Mouse (Mus musculus) embryonic facial prominence, embryonic 11.5 days (tissue): ENCODE results near the gene Saa4. TPM values are rescaled to one million over a fixed set of nuclear protein-coding genes. Genes with fewer than 3 reads are reported as not detected.

ENCODE experiments used
- ATAC-seq: fragments of 200-750 bp; cut with Nextera tagmentation; replicated peaks from 2 replicates; pipeline ENCODE4 v1.8.0; 2017; ENCODE audit warnings: low read depth; ENCODE audit not compliant: insufficient number of reproducible peaks, low FRiP score, low TSS enrichment
- DNase-seq: peaks from one replicate; pipeline ENCODE4 v3.0.0-alpha.2; 2015; ENCODE audit warnings: low spot score
- H3K27ac ChIP-seq: fragments of 300-500 bp; sonication (generic); replicated peaks from 2 replicates; pipeline ENCODE4 v1.5.1; 2014; ENCODE audit warnings: mild to moderate bottlenecking, low read depth, low read length, control low read depth
- H3K27me3 ChIP-seq: fragments of 300-500 bp; sonication (generic); 2 replicates; pipeline ENCODE4 v1.6.1; 2014; ENCODE audit warnings: mild to moderate bottlenecking, low read length, moderate library complexity, mixed read lengths; ENCODE audit not compliant: control insufficient read depth, insufficient read depth
- H3K36me3 ChIP-seq: fragments of 300-500 bp; sonication (generic); replicated peaks from 2 replicates; pipeline ENCODE4 v1.6.1; 2014; ENCODE audit warnings: low read depth, mild to moderate bottlenecking, low read length, moderate library complexity, mixed read lengths; ENCODE audit not compliant: control insufficient read depth, insufficient read depth
- H3K4me1 ChIP-seq: fragments of 300-500 bp; sonication (generic); 2 replicates; pipeline ENCODE4 v1.6.1; 2014; ENCODE audit warnings: low read length, mixed read lengths; ENCODE audit not compliant: control insufficient read depth, insufficient read depth
- H3K4me2 ChIP-seq: fragments of 300-500 bp; sonication (generic); 2 replicates; pipeline ENCODE4 v1.6.1; 2014; ENCODE audit warnings: low read depth, mild to moderate bottlenecking, control low read depth, low read length, moderate library complexity
- H3K4me3 ChIP-seq: fragments of 300-500 bp; sonication (generic); 2 replicates; pipeline ENCODE4 v1.5.1; 2014; ENCODE audit warnings: low read depth, low read length, control low read depth
- H3K9ac ChIP-seq: fragments of 300-500 bp; sonication (generic); replicated peaks from 2 replicates; pipeline ENCODE4 v1.6.1; 2014; ENCODE audit warnings: mild to moderate bottlenecking, control low read depth, low read length
- H3K9me3 ChIP-seq: fragments of 300-500 bp; sonication (generic); replicated peaks from 2 replicates; pipeline ENCODE4 v1.6.1; 2016; ENCODE audit warnings: mild to moderate bottlenecking, low read length, inconsistent platforms, mixed read lengths; ENCODE audit not compliant: control insufficient read depth
- WGBS: fragments of 180-500 bp; shearing (Covaris S2); extraction: QIAGEN DNeasy Blood & Tissue Kit; methylation state at CpG from one replicate; pipeline ENCODE4 v1.1.7; 2014; 5-methylcytosine and 5-hydroxymethylcytosine counted together
- polyA plus RNA-seq: library from polyadenylated mRNA; unstranded; fragments of >200 nt; fragmentation: Nextera tagmentation; extraction: Ambion mirVana; gene quantifications from 2 replicates; pipeline ENCODE4 v1.2.1, GENCODE M21; 2014

Gene Saa4
- polyA plus RNA-seq, 1 experiment from 2014 or later, result not detected

- H3K36me3 ChIP-seq, result no peaks in the 10 kb centered on the region
- no peaks in the 10 kb centered on the region for H3K27me3 ChIP-seq
- DNase-seq, result no peak
- no peak overlapping the region for H3K9ac ChIP-seq
- H3K27ac ChIP-seq, result no peak overlapping the region
- H3K9me3 ChIP-seq, result no peaks in the 10 kb centered on the region
- H3K4me1 ChIP-seq, result no peaks in the 10 kb centered on the region
- ATAC-seq, result no peak
- 92% methylated on average over 3 of the region's 3 CpGs for WGBS
- H3K4me2 ChIP-seq, result no peak overlapping the region
- no peak overlapping the region for H3K4me3 ChIP-seq
Measured at GRCm38 (mm10) chr7:46678417-46678816, 54.0 kb downstream of the Saa4 start.

Other genes starting within 250 kb of the Saa4 start
- gene Sergef, start 92.8 kb downstream of the Saa4 start, polyA plus RNA-seq, result 10.8 and 11.6 TPM in 2 replicates
- 0.29 and 0.66 TPM in 2 replicates for gene Tph1, start 60.1 kb downstream of the Saa4 start, polyA plus RNA-seq
- gene Saal1, start 21.9 kb downstream of the Saa4 start, polyA plus RNA-seq, result 45.6 and 51.7 TPM in 2 replicates
- gene Saa3, start 16.9 kb downstream of the Saa4 start, polyA plus RNA-seq, result not detected in 2 replicates
- 0.67 and 0.89 TPM in 2 replicates for gene Saa1, start 10.4 kb upstream of the Saa4 start, polyA plus RNA-seq
- gene Saa2, start 19.2 kb upstream of the Saa4 start, polyA plus RNA-seq, result 1.4 and 1.6 TPM in 2 replicates
- gene Hps5, start 63.5 kb upstream of the Saa4 start, polyA plus RNA-seq, result 14.8 and 18.8 TPM in 2 replicates
- gene Gtf2h1, start 63.5 kb upstream of the Saa4 start, polyA plus RNA-seq, result 60.2 and 64.0 TPM in 2 replicates
- gene Ldha, start 108.9 kb upstream of the Saa4 start, polyA plus RNA-seq, result 1,561 and 1,765 TPM in 2 replicates
- 0.26 TPM in 1 of 2 replicates, not detected in the other for gene Ldhc, start 128.6 kb upstream of the Saa4 start, polyA plus RNA-seq
- 306 and 341 TPM in 2 replicates for gene Tsg101, start 187.4 kb upstream of the Saa4 start, polyA plus RNA-seq
- 13.1 and 14.8 TPM in 2 replicates for gene Uevld, start 225.9 kb upstream of the Saa4 start, polyA plus RNA-seq